Mouse (Mus musculus): ENCODE data around the gene Ttll5. TPM values are rescaled to one million over a fixed set of nuclear protein-coding genes. Genes with fewer than 3 reads are reported as not detected.

The Ttll5 gene
- polyA plus RNA-seq, 1 experiment from 2014 or later = 15.5 TPM

DNA sequence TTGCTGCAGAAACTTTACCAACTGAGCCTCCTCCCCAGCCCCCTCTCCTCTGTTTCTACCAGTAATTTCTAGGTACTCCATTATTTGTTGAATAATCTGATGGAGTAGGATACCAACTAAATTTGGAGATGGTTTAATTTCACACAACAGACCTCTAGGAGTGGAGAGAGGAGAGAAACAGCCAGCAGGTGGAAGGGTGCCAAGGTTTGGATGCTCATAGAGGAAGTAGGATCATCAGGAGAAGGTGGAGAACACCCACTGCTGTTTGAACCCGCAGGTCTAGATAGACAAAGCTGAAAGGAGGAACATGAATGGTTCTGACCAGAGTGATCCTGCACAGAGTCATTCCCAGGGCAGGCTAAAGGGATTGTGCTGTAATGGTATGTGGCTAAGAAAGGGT is 28.9 kb upstream of the Ttll5 start:
- H3K9ac ChIP-seq (ENCODE audit: low read length) = no peak overlapping the region
- no peak overlapping the region for H3K27ac ChIP-seq (ENCODE audit: low read length)
- no peak overlapping the region for H3K4me3 ChIP-seq (ENCODE audit: low read length)
- no peaks in the 10 kb centered on the region for H3K36me3 ChIP-seq (ENCODE audit: control insufficient read depth, insufficient read depth)
- no peaks in the 10 kb centered on the region for H3K9me3 ChIP-seq (replicated peaks; ENCODE audit: control insufficient read depth, low read length)
- ATAC-seq (replicated peaks; ENCODE audit: extremely low read depth, insufficient read depth, low FRiP score) = no peak
- 72% methylated on average over 1 of the region's 1 CpGs for WGBS
- H3K27me3 ChIP-seq (ENCODE audit: control insufficient read depth, insufficient read depth, low read length) = no peaks in the 10 kb centered on the region
- peaks cover 3% of the 10 kb centered on the region; the same call in 1 of the 2 replicates for H3K4me1 ChIP-seq (ENCODE audit: control insufficient read depth, insufficient read depth, low read length)
- no peak overlapping the region for H3K4me2 ChIP-seq (ENCODE audit: low read depth, low read length)

DNA sequence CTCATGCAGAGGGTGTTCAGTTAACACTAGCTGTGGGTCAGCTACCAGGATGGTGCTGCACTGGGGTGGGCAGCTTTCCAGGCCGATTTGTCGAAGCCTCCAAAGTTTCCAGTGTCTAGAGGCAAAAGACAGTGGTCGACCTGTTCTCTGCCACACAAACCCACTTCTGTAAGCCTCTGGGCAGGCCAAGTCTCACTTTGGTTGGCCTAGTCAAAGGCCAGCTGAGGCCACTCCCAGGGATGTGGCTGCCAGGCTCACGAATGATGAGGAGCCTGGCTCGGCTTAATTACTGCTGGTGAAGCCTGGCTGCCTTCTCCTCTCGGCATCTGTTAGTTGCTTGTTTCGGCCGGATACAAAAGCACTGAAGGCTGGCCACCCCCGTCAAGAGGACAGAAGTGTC is 24.4 kb upstream of the Ttll5 start:
- peaks cover 7% of the 10 kb centered on the region for H3K36me3 ChIP-seq (ENCODE audit: control insufficient read depth, insufficient read depth)
- ATAC-seq (replicated peaks; ENCODE audit: extremely low read depth, insufficient read depth, low FRiP score) = no peak
- 65% methylated on average over 9 of the region's 9 CpGs for whole genome bisulfite sequencing
- no peaks in the 10 kb centered on the region for H3K4me1 ChIP-seq (ENCODE audit: control insufficient read depth, insufficient read depth, low read length)
- H3K4me3 ChIP-seq (ENCODE audit: low read length) = no peak overlapping the region
- no peaks in the 10 kb centered on the region for H3K9me3 ChIP-seq (replicated peaks; ENCODE audit: control insufficient read depth, low read length)
- no peak overlapping the region for H3K27ac ChIP-seq (ENCODE audit: low read length)
- no peaks in the 10 kb centered on the region for H3K27me3 ChIP-seq (ENCODE audit: control insufficient read depth, insufficient read depth, low read length)
- no peak overlapping the region for H3K4me2 ChIP-seq (ENCODE audit: low read depth, low read length)
- H3K9ac ChIP-seq (ENCODE audit: low read length) = no peak overlapping the region

GRCm38 (mm10) chr12:85809726-85810125 is 14.7 kb upstream of the Ttll5 start:
- H3K9me3 ChIP-seq (replicated peaks; ENCODE audit: control insufficient read depth, low read length) = no peaks in the 10 kb centered on the region
- 0 out of 2 replicates have a peak, but pooled peaks cover 4% of the 10 kb centered on the region for H3K36me3 ChIP-seq (ENCODE audit: control insufficient read depth, insufficient read depth)
- no peak overlapping the region for H3K4me3 ChIP-seq (ENCODE audit: low read length)
- peak overlapping the region; percentile 3 for H3K27ac ChIP-seq (ENCODE audit: low read length)
- H3K4me1 ChIP-seq (ENCODE audit: control insufficient read depth, insufficient read depth, low read length) = peaks cover 22% of the 10 kb centered on the region
- no peak overlapping the region for H3K9ac ChIP-seq (ENCODE audit: low read length)
- peak overlapping the region; percentile 20; the same call in 1 of the 2 replicates for H3K4me2 ChIP-seq (ENCODE audit: low read depth, low read length)
- H3K27me3 ChIP-seq (ENCODE audit: control insufficient read depth, insufficient read depth, low read length) = no peaks in the 10 kb centered on the region
- ATAC-seq (replicated peaks; ENCODE audit: extremely low read depth, insufficient read depth, low FRiP score) = peak; percentile 90
- WGBS = 18% methylated on average over 6 of the region's 6 CpGs

DNA sequence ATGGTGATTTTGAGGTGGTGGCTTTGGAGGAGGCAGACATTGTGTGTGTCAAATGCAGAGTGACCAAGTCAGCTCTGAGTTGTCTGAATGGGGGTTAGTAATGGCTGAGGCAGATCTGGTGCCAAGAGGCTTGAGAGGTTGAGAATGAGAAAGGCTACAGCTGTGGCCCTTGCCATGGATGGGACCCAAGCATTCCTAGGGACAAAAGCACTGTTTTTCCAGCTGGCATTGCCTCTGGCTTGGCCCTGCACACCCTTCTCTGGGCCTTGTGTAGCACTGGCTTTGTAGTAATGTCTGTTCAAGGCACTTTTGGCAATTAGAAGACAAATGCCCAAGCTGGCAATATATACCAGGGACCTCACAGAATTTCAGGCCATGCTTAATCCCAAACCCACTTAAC is 13.5 kb upstream of the Ttll5 start:
- no peak overlapping the region for H3K4me2 ChIP-seq (ENCODE audit: low read depth, low read length)
- H3K4me3 ChIP-seq (ENCODE audit: low read length) = no peak overlapping the region
- no peak overlapping the region for H3K9ac ChIP-seq (ENCODE audit: low read length)
- H3K9me3 ChIP-seq (replicated peaks; ENCODE audit: control insufficient read depth, low read length) = no peaks in the 10 kb centered on the region
- H3K4me1 ChIP-seq (ENCODE audit: control insufficient read depth, insufficient read depth, low read length) = peaks cover 22% of the 10 kb centered on the region
- peaks cover 9% of the 10 kb centered on the region for H3K36me3 ChIP-seq (ENCODE audit: control insufficient read depth, insufficient read depth)
- H3K27ac ChIP-seq (ENCODE audit: low read length) = no peak overlapping the region
- no peaks in the 10 kb centered on the region for H3K27me3 ChIP-seq (ENCODE audit: control insufficient read depth, insufficient read depth, low read length)
- ATAC-seq (replicated peaks; ENCODE audit: extremely low read depth, insufficient read depth, low FRiP score) = no peak

- no peaks in the 10 kb centered on the region for H3K27me3 ChIP-seq (ENCODE audit: control insufficient read depth, insufficient read depth, low read length)
- H3K4me1 ChIP-seq (ENCODE audit: control insufficient read depth, insufficient read depth, low read length) = peaks cover 22% of the 10 kb centered on the region
- WGBS = 90% methylated on average over 4 of the region's 4 CpGs
- no peak overlapping the region for H3K4me3 ChIP-seq (ENCODE audit: low read length)
- H3K36me3 ChIP-seq (ENCODE audit: control insufficient read depth, insufficient read depth) = peaks cover 13% of the 10 kb centered on the region
- H3K9ac ChIP-seq (ENCODE audit: low read length) = no peak overlapping the region
- no peaks in the 10 kb centered on the region for H3K9me3 ChIP-seq (replicated peaks; ENCODE audit: control insufficient read depth, low read length)
- no peak for ATAC-seq (replicated peaks; ENCODE audit: extremely low read depth, insufficient read depth, low FRiP score)
- H3K27ac ChIP-seq (ENCODE audit: low read length) = no peak overlapping the region
- no peak overlapping the region for H3K4me2 ChIP-seq (ENCODE audit: low read depth, low read length)
Measured at GRCm38 (mm10) chr12:85811676-85812075, 12.8 kb upstream of the Ttll5 start.

DNA sequence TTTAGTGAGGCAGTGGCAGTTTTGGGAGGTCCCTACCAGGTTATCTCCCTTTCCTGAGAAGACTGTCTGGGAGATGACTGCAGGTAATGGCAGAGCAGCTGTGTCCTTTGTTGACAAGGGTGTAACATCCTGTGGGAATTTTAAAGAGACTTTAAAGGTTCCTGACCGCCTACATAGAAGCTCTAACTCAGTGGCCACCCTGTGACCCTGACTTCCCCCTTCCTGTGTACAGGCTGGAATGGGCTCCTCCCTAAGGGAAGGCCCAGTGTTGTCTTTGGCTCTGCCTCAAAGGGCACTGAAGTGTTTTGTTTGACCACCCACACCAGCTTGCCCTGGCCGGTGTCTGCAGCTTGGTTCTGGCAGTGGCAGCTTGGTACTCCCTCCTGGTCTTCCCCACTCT is 10.9 kb upstream of the Ttll5 start:
- Histone ChIP-seq H3K4me3 (ENCODE audit: low read length) (no peak overlapping the region), H3K27ac (ENCODE audit: low read length) (peak overlapping the region; percentile 38), H3K36me3 (ENCODE audit: control insufficient read depth, insufficient read depth) (peaks cover 19% of the 10 kb centered on the region), H3K4me1 (ENCODE audit: control insufficient read depth, insufficient read depth, low read length) (peaks cover 26% of the 10 kb centered on the region), H3K9ac (ENCODE audit: low read length) (no peak overlapping the region), H3K4me2 (ENCODE audit: low read depth, low read length) (no peak overlapping the region), H3K27me3 (ENCODE audit: control insufficient read depth, insufficient read depth, low read length) (no peaks in the 10 kb centered on the region), H3K9me3 (replicated peaks; ENCODE audit: control insufficient read depth, low read length) (no peaks in the 10 kb centered on the region)
- 34% methylated on average over 2 of the region's 2 CpGs for WGBS
- ATAC-seq (replicated peaks; ENCODE audit: extremely low read depth, insufficient read depth, low FRiP score) = peak; percentile 38; the same call in 1 of the 2 replicates

DNA sequence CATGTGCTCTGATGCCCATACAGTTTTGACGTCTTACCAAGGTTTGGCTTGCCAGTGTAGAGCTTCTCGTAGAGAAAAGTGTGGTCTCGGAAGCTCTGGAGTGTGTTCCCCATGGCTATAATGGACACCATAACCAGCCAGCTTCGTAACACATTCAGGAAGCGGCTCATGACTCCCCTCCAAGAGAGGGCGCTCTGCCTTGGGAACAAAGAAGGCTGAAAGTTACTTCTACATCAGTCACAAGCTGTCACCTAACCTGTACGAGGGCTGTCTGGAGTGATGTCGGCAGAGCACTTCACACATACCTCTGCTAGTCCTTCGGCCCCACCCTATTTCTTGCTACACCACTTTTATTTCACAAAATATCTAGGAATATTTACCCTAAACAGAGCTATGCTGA is 2.4 kb upstream of the Ttll5 start:
- peaks cover 39% of the 10 kb centered on the region for H3K4me1 ChIP-seq (ENCODE audit: control insufficient read depth, insufficient read depth, low read length)
- WGBS = 75% methylated on average over 9 of the region's 9 CpGs
- no peak overlapping the region for H3K4me3 ChIP-seq (ENCODE audit: low read length)
- H3K4me2 ChIP-seq (ENCODE audit: low read depth, low read length) = no peak overlapping the region
- H3K9ac ChIP-seq (ENCODE audit: low read length) = no peak overlapping the region
- no peak for ATAC-seq (replicated peaks; ENCODE audit: extremely low read depth, insufficient read depth, low FRiP score)
- no peaks in the 10 kb centered on the region for H3K9me3 ChIP-seq (replicated peaks; ENCODE audit: control insufficient read depth, low read length)
- H3K27me3 ChIP-seq (ENCODE audit: control insufficient read depth, insufficient read depth, low read length) = no peaks in the 10 kb centered on the region
- no peak overlapping the region for H3K27ac ChIP-seq (ENCODE audit: low read length)
- H3K36me3 ChIP-seq (ENCODE audit: control insufficient read depth, insufficient read depth) = peaks cover 9% of the 10 kb centered on the region

GRCm38 (mm10) chr12:85825361-85825760 is 902 bp downstream of the Ttll5 start:
- no peak for ATAC-seq (replicated peaks; ENCODE audit: extremely low read depth, insufficient read depth, low FRiP score)
- H3K9ac ChIP-seq (ENCODE audit: low read length) = peak overlapping the region; percentile 87
- peak overlapping the region; percentile 98 for H3K4me3 ChIP-seq (ENCODE audit: low read length)
- peak overlapping the region; percentile 83 for H3K4me2 ChIP-seq (ENCODE audit: low read depth, low read length)
- no peaks in the 10 kb centered on the region for H3K9me3 ChIP-seq (replicated peaks; ENCODE audit: control insufficient read depth, low read length)
- WGBS = 8% methylated on average over 8 of the region's 8 CpGs
- no peaks in the 10 kb centered on the region for H3K27me3 ChIP-seq (ENCODE audit: control insufficient read depth, insufficient read depth, low read length)
- peaks cover 20% of the 10 kb centered on the region for H3K4me1 ChIP-seq (ENCODE audit: control insufficient read depth, insufficient read depth, low read length)
- H3K36me3 ChIP-seq (ENCODE audit: control insufficient read depth, insufficient read depth) = peaks cover 9% of the 10 kb centered on the region
- peak overlapping the region; percentile 99 for H3K27ac ChIP-seq (ENCODE audit: low read length)

DNA sequence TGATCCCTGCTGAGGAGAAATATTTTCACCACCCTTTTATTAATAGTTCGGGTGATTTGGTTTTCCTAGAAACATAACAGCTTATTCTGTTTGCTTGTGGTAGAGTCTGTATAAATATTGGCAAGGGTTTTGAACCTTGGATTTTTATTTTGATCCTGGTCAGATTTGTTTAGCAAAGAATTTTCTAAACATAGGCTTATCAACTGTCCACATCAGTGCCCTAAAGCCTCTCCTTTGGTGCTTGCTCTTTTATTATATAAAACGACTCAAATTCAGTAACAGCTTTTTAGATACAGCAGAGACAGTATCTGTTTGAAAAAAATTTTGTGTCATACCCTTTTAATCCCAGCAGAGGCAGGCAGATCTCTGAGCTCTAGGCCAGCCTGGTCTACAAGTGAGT is 1.4 kb downstream of the Ttll5 start:
- Histone ChIP-seq H3K9me3 (replicated peaks; ENCODE audit: control insufficient read depth, low read length) (no peaks in the 10 kb centered on the region), H3K4me2 (ENCODE audit: low read depth, low read length) (no peak overlapping the region), H3K36me3 (ENCODE audit: control insufficient read depth, insufficient read depth) (peaks cover 9% of the 10 kb centered on the region), H3K4me1 (ENCODE audit: control insufficient read depth, insufficient read depth, low read length) (peaks cover 19% of the 10 kb centered on the region), H3K9ac (ENCODE audit: low read length) (peak overlapping the region; percentile 87; the same call in 1 of the 2 replicates), H3K4me3 (ENCODE audit: low read length) (no peak overlapping the region), H3K27me3 (ENCODE audit: control insufficient read depth, insufficient read depth, low read length) (no peaks in the 10 kb centered on the region), H3K27ac (ENCODE audit: low read length) (no peak overlapping the region)
- whole genome bisulfite sequencing = 66% methylated on average over 2 of the region's 2 CpGs
- no peak for ATAC-seq (replicated peaks; ENCODE audit: extremely low read depth, insufficient read depth, low FRiP score)

Measured in heart, embryonic 16.5 days (tissue).